Mouse (Mus musculus): ENCODE measurements around the gene Rd3. TPM values are rescaled to one million over a fixed set of nuclear protein-coding genes. Genes with fewer than 3 reads are reported as not detected.

Rd3 gene
- not detected for polyA plus RNA-seq (2014; fragmentation: Illumina TruSeq; extraction: RNeasy Lipid Tissue Mini Kit (QIAGEN cat#74804); ENCODE audit: low read depth, low replicate concordance)

GRCm38 (mm10) chr1:191977187-191977586, at the start of gene Rd3:
Gene Rd3, plus strand, starts transcription at chr1:191977370.

Other genes starting within 250 kb of the Rd3 start
- gene Nek2, start 155.9 kb upstream of the Rd3 start, polyA plus RNA-seq (2014; fragmentation: Illumina TruSeq; extraction: RNeasy Lipid Tissue Mini Kit (QIAGEN cat#74804); ENCODE audit: low read depth, low replicate concordance), result 0.29 TPM
- 25.1 TPM for gene Slc30a1, start 70.6 kb upstream of the Rd3 start, polyA plus RNA-seq (2014; fragmentation: Illumina TruSeq; extraction: RNeasy Lipid Tissue Mini Kit (QIAGEN cat#74804); ENCODE audit: low read depth, low replicate concordance)
- gene Traf5, start 115.2 kb downstream of the Rd3 start, polyA plus RNA-seq (2014; fragmentation: Illumina TruSeq; extraction: RNeasy Lipid Tissue Mini Kit (QIAGEN cat#74804); ENCODE audit: low read depth, low replicate concordance), result 1.8 TPM
- 10.6 TPM for gene Rcor3, start 160.7 kb downstream of the Rd3 start, polyA plus RNA-seq (2014; fragmentation: Illumina TruSeq; extraction: RNeasy Lipid Tissue Mini Kit (QIAGEN cat#74804); ENCODE audit: low read depth, low replicate concordance)
- not detected for gene Kcnh1, start 213.4 kb downstream of the Rd3 start, polyA plus RNA-seq (2014; fragmentation: Illumina TruSeq; extraction: RNeasy Lipid Tissue Mini Kit (QIAGEN cat#74804); ENCODE audit: low read depth, low replicate concordance)